Mouse (Mus musculus): ENCODE data around the gene Abca13. TPM values are rescaled to one million over a fixed set of nuclear protein-coding genes. Genes with fewer than 3 reads are reported as not detected.

Gene Abca13
- total RNA-seq, 2 experiments from 2014 or later, result 0.02 TPM; not detected in 1

GRCm38 (mm10) chr11:9705190-9705589, 513.4 kb downstream of the Abca13 start:
- no peak for DNase-seq

DNA sequence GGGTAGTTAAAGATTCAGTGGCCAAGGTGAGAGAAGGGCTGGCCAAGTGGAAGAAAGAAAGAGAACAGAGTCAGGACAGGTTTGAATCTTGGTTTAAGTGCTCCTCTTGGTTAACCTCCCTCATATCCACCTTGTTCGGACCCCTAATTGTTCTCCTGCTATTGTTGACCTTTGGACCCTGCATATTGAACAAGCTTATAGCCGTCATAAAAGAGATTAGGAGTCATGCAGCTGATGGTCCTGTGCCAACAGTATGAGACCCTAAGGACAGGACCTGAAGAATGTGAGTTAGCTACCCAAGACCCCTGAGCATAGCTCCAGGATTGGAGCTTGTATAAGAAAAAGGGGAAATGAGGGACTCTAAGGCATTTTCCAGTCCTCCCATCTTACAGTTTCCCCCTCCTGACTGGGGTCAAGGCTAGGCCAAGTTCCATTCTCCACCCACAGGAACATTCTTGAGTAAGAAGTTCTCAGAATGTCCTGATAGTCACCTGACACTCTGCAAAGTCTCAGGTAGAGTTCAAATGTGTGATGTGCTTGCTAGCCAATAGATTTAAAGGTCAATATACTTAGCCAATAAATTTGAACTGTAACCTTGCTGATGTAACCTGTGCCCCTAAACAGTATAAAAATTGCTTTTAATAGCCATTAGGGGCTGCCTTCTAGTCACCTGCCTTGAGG, 536.2 kb downstream of the Abca13 start:
- no peak for DNase-seq

- DNase-seq, result no peak
These were observed 539.6 kb downstream of the Abca13 start for GRCm38 (mm10) chr11:9731300-9731699.

Other genes starting within 250 kb of the Abca13 start
- gene Pkd1l1, start 218.7 kb upstream of the Abca13 start, total RNA-seq (2021), result under 1 TPM in 1 of 2 experiments, not detected in 1; 0.07 TPM
- gene Hus1, start 180.8 kb upstream of the Abca13 start, total RNA-seq (2021), result 10 to 100 TPM; 13.2 to 16.2 TPM
- 1 to 10 TPM in 1 of 2 experiments, under 1 TPM in 1; 0.87 to 1.3 TPM for gene Gm11992, start 143.3 kb upstream of the Abca13 start, total RNA-seq (2021)
- gene Sun3, start 143.0 kb upstream of the Abca13 start, total RNA-seq (2021), result under 1 TPM; 0.60 to 0.73 TPM
- gene Upp1, start 73.8 kb upstream of the Abca13 start, total RNA-seq (2021), result 1 to 10 TPM; 1.8 to 2.9 TPM